Mouse (Mus musculus) limb, embryonic 14.5 days (tissue): ENCODE results near the gene Gm10053. TPM values are rescaled to one million over a fixed set of nuclear protein-coding genes. Genes with fewer than 3 reads are reported as not detected.

Experiments used
- ATAC-seq: fragments of 200-750 bp; cut with Nextera tagmentation; 2 replicates; pipeline ENCODE4 v1.8.0; 2017; ENCODE audit warnings: low read depth, moderate number of reproducible peaks, moderate TSS enrichment; ENCODE audit not compliant: low FRiP score
- DNase-seq: peaks from one replicate; pipeline ENCODE4 v3.0.0-alpha.2; 2015; ENCODE audit warnings: low spot score
- H3K27ac ChIP-seq: fragments of 300-500 bp; sonication (generic); replicated peaks from 2 replicates; pipeline ENCODE4 v1.5.1; 2014; ENCODE audit warnings: low read depth, mild to moderate bottlenecking, low read length, moderate library complexity, mixed read lengths
- H3K27me3 ChIP-seq: fragments of 300-500 bp; sonication (generic); 2 replicates; pipeline ENCODE4 v1.6.1; 2014; ENCODE audit warnings: low read length, mixed read lengths; ENCODE audit not compliant: control insufficient read depth, insufficient read depth
- H3K36me3 ChIP-seq: fragments of 300-500 bp; sonication (generic); 2 replicates; pipeline ENCODE4 v1.6.1; 2014; ENCODE audit warnings: mild to moderate bottlenecking, low read length, moderate library complexity, mixed read lengths; ENCODE audit not compliant: control insufficient read depth, insufficient read depth
- H3K4me1 ChIP-seq: fragments of 300-500 bp; sonication (generic); 2 replicates; pipeline ENCODE4 v1.6.1; 2014; ENCODE audit warnings: antibody characterized with exemption, low read length, mixed read lengths; ENCODE audit not compliant: control insufficient read depth, insufficient read depth
- H3K4me2 ChIP-seq: fragments of 300-500 bp; sonication (generic); replicated peaks from 2 replicates; pipeline ENCODE4 v1.6.1; 2014; ENCODE audit warnings: low read depth, mild to moderate bottlenecking, low read length, moderate library complexity; ENCODE audit not compliant: severe bottlenecking
- H3K4me3 ChIP-seq: fragments of 300-500 bp; sonication (generic); replicated peaks from 2 replicates; pipeline ENCODE4 v1.5.1; 2014; ENCODE audit warnings: low read length
- H3K9ac ChIP-seq: fragments of 300-500 bp; sonication (generic); 2 replicates; pipeline ENCODE4 v1.6.1; 2014; ENCODE audit warnings: mild to moderate bottlenecking, low read depth, low read length, moderate library complexity; ENCODE audit not compliant: severe bottlenecking
- H3K9me3 ChIP-seq: fragments of 300-500 bp; sonication (generic); 2 replicates; pipeline ENCODE4 v1.6.1; 2016; ENCODE audit warnings: low read length; ENCODE audit not compliant: control insufficient read depth
- POLR2A ChIP-seq: fragments of 200-500 bp; IDR thresholded peaks from 2 replicates; pipeline ENCODE4 v1.8.0; 2012; ENCODE audit warnings: inconsistent platforms, mild to moderate bottlenecking, moderate library complexity, borderline replicate concordance; ENCODE audit not compliant: insufficient read depth, insufficient read length; ENCODE audit errors: extremely low read depth
- WGBS: fragments of 180-500 bp; shearing (Covaris S2); extraction: QIAGEN DNeasy Blood & Tissue Kit; methylation state at CpG from one replicate; pipeline ENCODE4 v1.1.7; 2014; 5-methylcytosine and 5-hydroxymethylcytosine counted together
- polyA plus RNA-seq, 2 experiments: library from polyadenylated mRNA; depleted of rRNA in 1 of 2; stranded (reverse) in 1 of 2; unstranded in 1 of 2; fragments of >200 nt; fragmentation: Nextera tagmentation in 1 of 2; extraction: Ambion mirVana in 1 of 2; gene quantifications; 2 replicates each; pipeline versions ENCODE4 v1.2.1 to v1.2.3; 2012 to 2014

Gm10053 gene
- polyA plus RNA-seq, 2 experiments, result 50.4 to 204 TPM

DNA sequence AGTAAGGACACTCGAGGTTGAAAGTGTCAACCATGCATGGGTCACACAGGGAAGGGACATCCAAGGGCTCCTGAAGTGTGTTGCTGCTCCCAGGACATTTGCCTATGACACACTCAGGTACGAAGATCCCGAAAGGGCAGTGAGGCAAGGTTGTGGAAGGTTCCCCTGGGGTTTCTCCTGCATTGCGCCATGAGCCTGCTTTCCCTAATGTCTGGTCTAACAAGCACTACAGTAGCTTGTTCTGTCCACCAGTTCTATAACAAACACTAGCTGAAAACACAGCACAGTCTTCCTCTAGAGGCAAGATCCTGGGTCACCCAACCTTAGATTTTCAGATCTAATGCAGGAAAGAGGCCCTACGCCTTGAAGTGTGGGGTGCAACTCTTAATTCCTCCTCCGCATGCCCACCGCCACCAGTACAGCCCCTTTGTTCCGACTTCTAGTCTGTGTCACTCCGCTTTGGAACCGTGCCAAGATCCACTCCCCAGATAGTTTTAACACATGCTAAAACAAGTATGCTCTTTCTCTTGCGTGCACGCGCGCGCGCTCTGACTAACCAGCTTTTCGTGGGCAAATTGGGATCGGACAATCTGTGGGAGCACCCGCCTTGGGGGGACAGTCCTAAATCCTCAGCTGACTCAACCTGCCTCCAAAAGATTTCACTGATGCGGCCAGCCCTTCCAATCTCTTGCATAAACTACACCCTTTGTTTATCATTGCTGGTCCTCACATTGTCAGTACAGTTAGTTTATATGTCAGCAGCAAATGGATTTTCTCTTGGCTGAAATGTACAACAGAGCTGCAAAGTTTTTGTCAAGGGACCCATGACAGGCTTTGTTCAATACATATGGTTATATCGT, 23.8 kb upstream of the Gm10053 start:
- Histone ChIP-seq H3K4me1 (peaks cover 14% of the 10 kb centered on the region), H3K27ac (no peak overlapping the region), H3K9ac (no peak overlapping the region), H3K36me3 (no peaks in the 10 kb centered on the region), H3K9me3 (no peaks in the 10 kb centered on the region), H3K27me3 (no peaks in the 10 kb centered on the region), H3K4me3 (no peak overlapping the region), H3K4me2 (peak overlapping the region; percentile 23; the same call in 1 of the 2 replicates)
- ATAC-seq, result peak; percentile 30; the same call in 1 of the 2 replicates
- WGBS, result 61% methylated on average over 21 of the region's 21 CpGs
- no peak for TF ChIP-seq POLR2A
- peak; percentile 69 for DNase-seq

DNA sequence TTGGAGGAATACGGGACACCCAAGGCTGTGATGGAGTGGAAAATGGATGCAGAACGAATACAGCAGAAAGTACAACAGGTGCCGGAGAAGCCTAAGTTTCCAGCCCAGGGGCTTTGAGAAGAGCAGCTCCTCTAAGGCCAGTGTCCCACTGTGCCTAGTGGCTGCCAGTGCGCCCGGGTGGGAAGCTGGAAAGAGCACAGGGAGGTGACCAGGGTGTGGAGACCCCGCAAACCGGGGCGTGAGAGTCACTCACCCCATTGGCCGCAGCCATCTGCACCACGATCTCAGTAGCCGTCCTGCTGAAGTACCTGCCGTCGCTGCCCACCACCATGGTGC, 14.2 kb upstream of the Gm10053 start:
- DNase-seq, result no peak
- ATAC-seq, result peak; percentile 14; the same call in 1 of the 2 replicates
- Histone ChIP-seq H3K9me3 (no peaks in the 10 kb centered on the region), H3K4me3 (peak overlapping the region; percentile 51), H3K36me3 (no peaks in the 10 kb centered on the region), H3K4me1 (0 out of 2 replicates have a peak, but pooled peaks cover 6% of the 10 kb centered on the region), H3K4me2 (peak overlapping the region; percentile 79), H3K27ac (no peak overlapping the region), H3K27me3 (peaks cover 15% of the 10 kb centered on the region), H3K9ac (peak overlapping the region; percentile 64)
- no peak for TF ChIP-seq POLR2A
- WGBS, result 17% methylated on average over 13 of the region's 13 CpGs

DNA sequence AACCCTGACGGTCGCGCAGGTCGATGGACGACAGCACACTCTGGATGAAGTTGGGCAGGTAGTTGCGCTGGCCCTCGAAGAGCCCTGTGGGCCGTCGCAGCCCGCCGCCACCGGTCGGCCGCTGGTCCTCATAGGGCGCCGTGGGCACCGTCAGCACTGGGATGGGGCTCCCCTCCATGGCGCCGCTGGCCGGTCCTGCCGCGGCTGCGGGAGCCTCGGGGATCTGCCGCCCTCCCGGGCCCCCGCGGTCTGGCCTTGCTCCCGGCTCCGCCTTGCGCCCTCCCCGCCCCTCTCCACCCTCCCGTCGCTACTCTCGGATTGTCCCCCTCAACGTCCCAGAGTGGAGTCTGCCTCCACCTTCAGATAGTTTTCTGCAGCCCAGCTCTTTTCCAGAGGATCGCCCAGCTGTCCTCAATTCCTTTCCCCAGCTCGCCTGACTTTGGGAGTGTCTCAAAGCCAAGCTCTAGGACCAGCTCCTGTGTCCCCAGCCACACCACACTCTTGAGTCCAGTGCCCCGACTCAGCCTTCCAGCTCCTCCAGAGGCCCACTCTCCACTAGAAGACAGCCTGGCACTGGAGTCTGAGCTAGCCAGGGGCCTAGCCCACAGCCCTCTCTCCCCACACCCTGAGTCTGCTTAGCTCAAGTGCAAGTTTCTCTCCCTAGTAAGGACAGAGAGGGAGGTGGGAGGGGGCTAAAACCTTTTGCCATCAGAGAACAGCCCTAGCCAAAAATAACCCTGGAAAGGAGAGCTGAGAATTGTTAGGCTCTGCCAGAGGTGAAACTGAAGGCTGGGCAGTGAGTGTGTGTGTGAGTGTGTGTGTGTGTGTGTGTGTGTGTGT, 13.7 kb upstream of the Gm10053 start, which contains the start of gene Pgm5:
Gene Pgm5 (minus strand): TSS at position 244 of the 840 bp plus-strand sequence.
- Histone ChIP-seq H3K4me1 (0 out of 2 replicates have a peak, but pooled peaks cover 6% of the 10 kb centered on the region), H3K27me3 (peaks cover 15% of the 10 kb centered on the region), H3K4me2 (peak within 1 kb of the TSS; percentile 79), H3K9me3 (no peaks in the 10 kb centered on the region), H3K27ac (no peak within 1 kb of the TSS), H3K4me3 (peak within 1 kb of the TSS; percentile 51), H3K9ac (peak within 1 kb of the TSS; percentile 64), H3K36me3 (no peaks in the 10 kb centered on the region)
- no peak for TF ChIP-seq POLR2A
- ATAC-seq (peak; percentile 85), DNase-seq (peak; percentile 45)
- under 1% methylated on average over 20 of the region's 39 CpGs for WGBS

DNA sequence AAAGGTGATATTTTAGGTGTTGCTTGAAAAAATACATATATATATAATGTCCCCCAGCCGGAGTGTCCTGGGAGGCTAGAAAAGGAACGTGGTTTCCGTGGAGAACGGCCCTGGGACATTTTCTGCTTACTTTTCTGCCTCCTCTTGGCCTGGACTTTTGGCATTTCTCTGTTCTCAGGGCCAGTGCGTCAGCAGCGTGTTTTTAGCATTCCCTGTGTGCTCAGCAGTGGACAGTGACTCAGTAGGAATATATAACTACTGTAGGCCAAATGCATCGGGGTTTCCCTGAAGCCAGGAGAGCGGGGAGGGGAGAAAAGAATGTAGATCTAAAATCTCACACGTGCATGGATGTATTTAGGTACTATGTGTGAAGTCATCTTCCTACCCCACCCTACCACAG, 10.1 kb upstream of the Gm10053 start:
- 82% methylated on average over 9 of the region's 9 CpGs for WGBS
- H3K9ac ChIP-seq, result no peak overlapping the region
- H3K36me3 ChIP-seq, result no peaks in the 10 kb centered on the region
- no peak overlapping the region for H3K4me3 ChIP-seq
- H3K4me1 ChIP-seq, result peaks cover 6% of the 10 kb centered on the region; the same call in 1 of the 2 replicates
- no peak overlapping the region for H3K27ac ChIP-seq
- ATAC-seq (no peak), DNase-seq (no peak)
- H3K4me2 ChIP-seq, result no peak overlapping the region
- TF ChIP-seq POLR2A, result no peak
- H3K27me3 ChIP-seq, result peaks cover 14% of the 10 kb centered on the region
- H3K9me3 ChIP-seq, result no peaks in the 10 kb centered on the region

DNA sequence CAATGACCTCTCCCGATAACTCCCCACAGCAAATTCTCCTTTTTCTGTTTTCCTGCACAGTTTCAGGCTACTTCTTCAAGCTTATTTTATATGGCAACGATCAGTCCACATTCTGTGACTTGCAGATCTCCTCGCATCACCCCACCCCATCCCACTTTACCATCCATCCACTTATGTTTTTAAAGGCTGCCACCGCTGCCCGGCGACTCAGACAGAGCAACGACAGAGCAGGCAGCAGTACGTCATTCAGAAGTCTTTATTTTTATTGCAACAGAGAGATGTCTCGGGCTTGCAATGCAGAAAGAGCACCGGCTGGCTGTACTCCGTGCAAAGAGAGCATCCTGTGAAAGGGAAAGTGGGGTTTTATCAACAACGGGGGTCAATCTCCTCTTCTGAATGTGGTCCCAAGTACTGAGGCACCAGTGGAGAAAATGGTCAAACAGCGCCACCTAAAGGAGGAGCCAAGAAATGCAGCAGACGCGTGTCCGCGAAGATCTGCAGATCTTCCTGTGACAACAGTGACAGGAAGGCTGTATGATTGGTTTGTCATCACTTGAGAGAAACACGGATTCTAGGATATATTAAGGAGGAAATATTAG, 4.3 kb upstream of the Gm10053 start:
- Histone ChIP-seq H3K9ac (no peak overlapping the region), H3K9me3 (no peaks in the 10 kb centered on the region), H3K4me1 (peaks cover 3% of the 10 kb centered on the region; the same call in 1 of the 2 replicates), H3K4me3 (peak overlapping the region; percentile 31), H3K36me3 (no peaks in the 10 kb centered on the region), H3K4me2 (peak overlapping the region; percentile 47), H3K27me3 (no peaks in the 10 kb centered on the region), H3K27ac (no peak overlapping the region)
- peak; percentile 75 for DNase-seq
- ATAC-seq, result peak; percentile 30; the same call in 1 of the 2 replicates
- no peak for TF ChIP-seq POLR2A
- 15% methylated on average over 18 of the region's 18 CpGs for WGBS
